Mouse (Mus musculus) embryo, embryonic 10.5 days (tissue): ENCODE measurements around the gene Cfap161.

Experiments
- DNase-seq: peaks from one replicate; pipeline ENCODE4 v3.0.0-alpha.2; 2015; ENCODE audit warnings: low spot score

Gene Cfap161

DNA sequence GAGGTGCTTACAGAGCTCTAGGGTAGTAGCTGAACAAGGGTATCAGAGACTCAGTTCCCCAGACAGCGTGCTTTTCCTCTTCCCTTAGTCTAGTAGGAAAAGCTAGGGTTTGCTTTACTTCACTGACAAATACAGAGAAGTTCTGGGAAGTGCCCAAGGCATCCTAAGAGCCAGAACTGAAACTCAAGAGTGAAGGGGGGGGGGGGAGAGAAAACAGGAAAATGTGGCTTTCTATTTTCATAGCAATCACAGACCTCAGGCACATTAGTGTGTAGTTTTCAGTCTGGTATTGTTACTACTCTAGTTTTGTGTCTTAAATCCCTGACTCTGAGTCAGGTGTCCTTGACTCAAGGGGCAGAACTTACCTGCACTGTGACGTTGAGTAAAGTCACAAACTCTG lies 7.3 kb upstream of the Cfap161 start:
- DNase-seq, result no peak

DNA sequence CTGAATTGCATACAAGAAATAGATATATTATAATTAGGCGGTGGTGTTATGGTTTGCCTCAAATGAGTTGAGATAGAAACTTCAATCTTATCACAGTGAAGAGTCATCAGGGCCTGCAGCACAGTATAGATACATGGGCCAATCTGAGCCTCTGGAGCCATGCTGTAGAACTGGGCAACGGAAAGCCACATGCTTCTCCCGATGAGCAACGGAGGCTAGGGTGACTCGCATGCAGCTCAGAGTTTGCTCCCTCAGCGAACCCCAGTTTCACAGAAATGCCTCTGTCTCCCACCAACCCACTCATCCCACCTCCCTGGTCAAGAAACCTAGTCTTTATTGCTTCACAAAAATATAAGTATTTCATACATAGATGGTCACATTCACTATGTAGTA lies 6.8 kb upstream of the Cfap161 start:
- DNase-seq, result no peak

DNA sequence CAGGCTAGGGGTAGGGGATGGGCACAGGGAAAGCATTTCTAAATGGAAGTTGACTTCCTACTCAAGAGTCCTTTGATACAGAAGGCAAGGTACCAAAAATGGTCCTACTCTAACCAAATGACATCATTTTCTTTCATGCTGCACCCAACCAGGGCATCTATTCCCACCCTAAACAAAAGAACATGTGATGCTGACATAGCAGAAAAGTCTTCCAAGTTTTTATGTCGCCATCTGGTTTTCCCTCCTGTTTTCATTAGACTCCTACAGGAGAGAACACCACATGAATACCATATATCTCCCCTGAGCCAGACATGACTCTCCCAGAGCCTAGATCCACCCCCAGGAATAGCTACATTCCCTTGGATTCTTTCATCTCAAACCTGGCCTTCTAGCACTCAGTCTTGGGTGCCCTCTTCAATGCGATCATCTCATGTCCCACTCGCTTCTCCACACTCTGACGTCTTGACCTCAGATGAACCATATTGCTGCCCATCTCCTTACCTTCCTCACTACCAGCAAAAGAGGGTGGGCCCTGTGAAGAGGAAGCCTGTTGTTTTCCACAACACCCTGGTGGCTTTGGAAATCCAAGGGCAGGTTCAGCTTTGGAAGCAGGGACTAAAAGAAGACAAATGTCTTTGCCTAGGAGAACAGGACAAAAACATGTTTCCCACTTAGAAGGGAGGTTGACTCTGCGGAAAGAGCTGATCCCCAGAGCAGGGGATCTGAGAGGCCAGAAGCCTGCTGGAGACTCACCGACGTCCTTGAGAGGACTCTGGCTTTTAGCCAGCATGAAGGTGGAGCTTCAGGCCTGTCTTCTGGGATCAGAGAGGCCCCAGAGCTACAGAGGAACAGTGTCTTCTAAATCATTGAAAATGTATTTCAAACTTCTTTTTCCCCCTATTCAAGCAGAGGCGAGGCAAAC lies 6.1 kb upstream of the Cfap161 start:
- no peak for DNase-seq

DNA sequence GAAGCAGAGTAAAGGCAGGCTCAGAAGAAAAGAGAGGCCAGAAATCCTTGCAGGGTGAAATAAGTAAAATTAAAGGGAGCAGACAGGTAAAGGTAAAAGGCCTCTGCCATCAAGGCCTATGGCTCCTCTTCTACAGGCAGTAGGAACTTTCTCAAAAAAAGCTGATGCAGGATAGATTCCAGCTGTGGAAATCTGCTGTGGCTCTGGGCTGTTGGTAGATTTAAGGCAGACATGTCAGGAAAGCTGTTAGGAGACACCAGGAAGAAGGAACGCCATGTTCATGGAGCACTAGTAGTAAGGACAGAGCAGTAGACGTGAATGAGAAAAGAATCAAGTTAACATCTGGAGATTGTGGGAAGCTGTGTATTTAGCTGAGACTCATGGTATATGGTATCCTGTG lies 5.4 kb upstream of the Cfap161 start:
- no peak for DNase-seq

- DNase-seq, result no peak
These were observed 3.3 kb upstream of the Cfap161 start for GRCm38 (mm10) chr7:83798004-83798403.

DNA sequence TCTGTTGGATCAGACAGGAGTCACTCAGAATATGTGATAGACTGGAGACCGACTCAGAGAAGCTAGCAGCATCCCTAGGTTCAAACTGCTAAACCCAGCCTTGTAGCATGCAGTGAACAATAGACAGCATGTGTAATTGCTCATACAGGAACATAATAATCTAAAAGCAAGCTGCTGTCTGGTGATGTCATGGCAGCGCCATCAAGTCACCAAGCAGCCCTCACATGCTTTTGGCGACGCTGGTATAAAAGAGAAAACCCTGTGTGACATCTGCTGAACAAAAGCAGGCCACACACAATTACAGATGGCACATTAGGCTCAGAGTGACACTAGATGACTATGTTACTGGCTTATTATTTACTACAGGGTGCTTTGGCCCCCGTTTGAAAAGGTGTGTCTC lies 1.5 kb upstream of the Cfap161 start:
- no peak for DNase-seq

DNA sequence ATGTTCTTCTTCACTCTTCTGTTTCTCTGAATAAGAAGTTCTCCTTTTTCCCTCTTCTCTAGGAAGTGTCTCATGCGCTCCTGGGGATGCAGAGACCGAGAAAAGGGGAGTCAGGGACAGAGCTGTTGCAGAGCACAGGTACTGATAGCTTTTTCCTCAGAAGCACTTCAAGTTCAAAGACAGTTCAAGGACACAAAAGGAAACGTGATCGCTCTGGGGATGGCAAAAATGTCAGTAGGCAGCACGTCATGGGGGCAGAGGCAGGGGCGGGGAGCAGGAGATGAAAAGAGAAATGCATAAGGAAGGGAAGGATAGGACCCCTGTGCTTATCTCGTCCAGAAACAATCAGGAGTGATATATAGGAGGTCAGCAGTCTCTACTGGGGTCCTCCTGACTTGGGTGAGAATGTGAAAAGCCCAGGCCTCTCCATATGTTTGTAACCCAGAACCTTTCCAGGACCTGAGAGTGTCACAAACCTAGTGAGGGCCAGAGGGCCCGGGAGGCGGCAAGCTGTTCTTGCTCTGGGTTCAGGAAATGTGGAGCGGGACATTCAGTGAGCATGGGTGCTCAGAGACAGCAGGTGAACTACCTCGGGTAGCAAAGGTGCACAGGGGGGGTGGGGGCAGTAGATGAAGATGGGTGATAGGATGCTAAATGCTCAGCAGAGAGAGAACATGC lies 535 bp downstream of the Cfap161 start:
- no peak for DNase-seq

DNA sequence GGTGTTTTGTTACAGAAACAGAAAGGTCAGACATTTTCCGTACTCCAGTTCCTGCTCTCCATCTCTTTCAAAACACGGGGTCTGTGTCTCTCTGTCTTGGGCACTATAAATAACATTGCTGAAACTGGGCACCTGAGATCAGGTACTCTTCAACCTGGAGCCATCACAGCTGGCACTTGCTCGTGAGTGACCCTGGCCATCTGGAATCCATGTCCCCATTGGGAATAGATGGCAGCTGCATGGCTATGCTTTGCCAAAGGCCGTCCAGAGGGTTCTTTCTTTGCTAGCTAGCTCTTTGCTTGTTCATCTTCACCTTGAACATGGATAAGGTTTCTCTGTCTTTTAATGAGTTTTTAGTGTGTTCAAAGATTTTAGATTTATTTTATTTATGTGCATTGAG lies 13.8 kb downstream of the Cfap161 start:
- DNase-seq, result no peak

- no peak for DNase-seq
These were observed 14.7 kb downstream of the Cfap161 start for GRCm38 (mm10) chr7:83780026-83780425.

GRCm38 (mm10) chr7:83779028-83779427 lies 15.7 kb downstream of the Cfap161 start:
- no peak for DNase-seq

DNA sequence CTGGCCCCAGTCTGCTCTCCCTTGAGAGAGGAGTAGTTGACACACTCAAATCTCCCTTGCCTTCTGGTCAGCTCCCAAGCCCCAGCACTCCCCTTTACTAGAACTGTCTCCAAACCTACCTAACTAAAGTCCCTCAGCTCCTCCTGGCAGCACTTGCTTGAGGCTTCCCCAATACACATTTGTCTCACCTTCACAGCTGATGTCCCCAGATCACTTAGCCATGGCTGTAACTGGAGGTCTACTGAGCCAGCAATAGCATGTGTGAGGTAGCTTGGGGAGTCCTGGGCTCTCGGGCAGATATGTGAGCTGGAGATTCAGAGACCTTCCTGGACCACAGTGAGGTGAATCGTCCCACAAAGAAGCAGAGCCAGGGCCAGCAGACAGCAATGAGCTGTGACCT lies 16.2 kb downstream of the Cfap161 start:
- DNase-seq, result no peak

DNA sequence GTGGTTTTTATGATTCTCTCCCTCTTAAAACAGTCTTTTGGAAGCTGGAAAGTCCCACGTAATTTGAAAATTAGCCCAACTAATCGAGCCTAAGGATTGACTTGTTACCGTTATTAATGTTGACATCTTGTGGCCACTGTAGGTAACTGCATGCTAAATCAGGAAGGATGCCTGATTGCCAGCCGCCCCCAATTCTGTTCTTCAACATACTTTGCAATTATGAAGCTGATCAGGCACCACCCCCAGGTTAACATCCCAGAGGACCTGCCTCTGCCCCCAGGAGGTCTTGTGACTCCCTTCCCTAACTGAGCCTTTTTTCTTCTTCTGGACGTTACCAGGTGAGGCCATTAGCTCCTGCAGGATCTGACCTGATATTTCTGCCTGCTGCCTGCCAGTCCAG lies 20.0 kb downstream of the Cfap161 start:
- peak; percentile 51 for DNase-seq

- DNase-seq, result no peak
These were observed 31.0 kb downstream of the Cfap161 start for GRCm38 (mm10) chr7:83763674-83764073.

DNA sequence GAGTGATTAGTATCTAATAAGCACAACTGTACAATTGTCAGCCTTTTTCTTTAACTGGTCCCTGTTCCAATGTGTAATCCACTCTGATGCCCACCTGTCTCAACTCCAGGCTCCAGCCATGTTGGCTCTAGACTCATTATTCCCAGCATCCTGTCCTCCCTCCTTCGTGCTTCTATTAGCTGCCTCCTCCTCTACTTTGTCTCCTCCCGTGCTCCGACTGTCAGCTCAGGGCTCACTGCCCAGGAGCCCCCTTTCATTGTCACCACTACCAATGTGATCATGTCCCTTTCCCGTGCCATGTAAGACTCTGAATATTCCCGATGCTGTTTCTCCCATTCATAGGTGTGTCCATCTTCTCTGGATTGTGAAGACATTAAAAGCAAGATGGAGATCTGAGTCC lies 32.3 kb downstream of the Cfap161 start:
- DNase-seq, result no peak

GRCm38 (mm10) chr7:83751055-83751454 lies 43.6 kb downstream of the Cfap161 start:
- no peak for DNase-seq

- DNase-seq, result no peak
These were observed 46.3 kb downstream of the Cfap161 start for GRCm38 (mm10) chr7:83748405-83748804.

DNA sequence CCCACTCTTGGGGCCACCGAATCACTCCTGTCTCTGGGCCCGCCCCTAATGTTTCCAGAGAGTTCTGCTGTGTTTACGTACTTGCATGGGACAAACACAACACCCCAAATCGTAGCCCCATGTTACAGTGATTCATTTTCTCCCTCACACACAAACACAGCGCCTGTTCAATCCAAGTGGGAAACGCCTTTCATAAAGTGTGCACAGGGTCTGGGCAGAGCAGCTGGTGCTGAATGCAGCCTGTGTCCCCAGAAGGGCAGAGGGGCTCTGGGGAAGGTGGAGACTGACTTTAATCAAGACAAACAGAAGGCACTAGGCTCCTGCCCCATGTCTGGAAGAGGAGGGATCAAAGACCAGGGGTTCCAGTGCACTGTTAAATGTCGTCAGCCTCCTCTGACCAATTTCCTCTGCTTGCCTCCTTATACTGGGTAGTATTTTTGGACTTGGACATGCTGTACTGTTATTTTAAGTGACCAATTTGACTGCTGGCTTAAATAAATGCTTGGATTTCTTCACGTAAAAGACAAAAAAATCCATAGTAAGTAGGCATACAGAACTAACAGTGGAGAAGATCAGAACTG lies 48.5 kb downstream of the Cfap161 start:
- peak; percentile 33 for DNase-seq

- DNase-seq, result no peak
These were observed 49.1 kb downstream of the Cfap161 start, which contains the start of gene Il16 for GRCm38 (mm10) chr7:83745413-83746106. TSS of gene Il16 (minus strand) at chr7:83745726.

DNA sequence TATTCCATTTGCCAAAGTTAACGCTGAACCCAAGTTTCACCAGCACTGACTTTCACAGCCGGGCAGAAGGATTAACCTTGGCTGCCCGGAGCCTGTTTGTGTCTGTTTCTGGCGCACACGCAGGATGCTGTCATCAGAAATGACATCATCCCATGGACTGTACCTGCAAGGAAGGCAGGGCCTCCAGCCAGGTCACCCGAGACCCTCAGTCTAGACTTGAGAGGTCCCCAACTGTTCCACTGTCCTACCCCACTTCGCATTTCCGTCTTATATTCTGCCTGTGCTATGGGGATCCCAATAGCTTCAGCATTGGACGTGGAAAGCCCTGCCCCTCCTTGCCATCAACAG lies 49.6 kb downstream of the Cfap161 start:
- no peak for DNase-seq

GRCm38 (mm10) chr7:83744250-83744649 lies 50.4 kb downstream of the Cfap161 start:
- DNase-seq, result no peak

DNA sequence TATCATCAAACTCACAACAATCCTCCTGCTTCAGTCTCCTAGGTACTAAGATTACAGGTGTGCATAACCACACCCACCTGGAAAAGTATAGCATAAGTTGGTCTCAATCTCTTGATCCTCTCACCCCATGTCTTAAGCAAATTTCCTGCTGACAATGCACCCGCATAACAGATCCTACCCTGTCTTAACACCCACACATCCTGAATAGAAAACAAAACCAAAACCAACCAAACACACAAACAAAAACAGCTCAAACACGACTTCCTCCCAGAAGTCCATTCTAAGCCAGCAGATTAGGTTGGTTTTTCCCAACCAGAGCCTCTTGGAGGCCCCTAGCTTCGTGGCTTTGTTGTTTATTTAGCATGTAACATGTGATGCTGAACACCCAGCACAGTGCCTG lies 52.0 kb downstream of the Cfap161 start:
- DNase-seq, result no peak

DNA sequence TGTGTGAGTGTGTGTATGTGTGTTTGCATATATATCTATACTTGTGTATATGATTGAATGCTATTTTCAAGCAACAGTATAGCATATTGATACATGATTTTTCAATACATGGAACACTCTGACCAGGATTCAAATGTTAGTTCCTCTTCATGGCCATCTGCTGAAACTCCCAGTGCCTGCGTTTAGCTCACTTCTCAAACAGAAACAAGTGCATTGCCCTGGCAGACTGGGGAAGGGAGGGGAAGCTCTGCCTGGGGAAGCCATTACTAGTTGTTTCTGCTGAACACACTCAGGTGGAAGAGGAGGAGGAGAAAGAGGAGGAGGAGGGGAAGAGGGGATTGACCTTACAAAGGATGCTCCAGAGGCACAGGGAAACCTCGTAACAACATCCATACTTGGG lies 52.7 kb downstream of the Cfap161 start:
- no peak for DNase-seq
